21 mouse cellular contexts compared by ENCODE assay signal in the genomic region with DNA sequence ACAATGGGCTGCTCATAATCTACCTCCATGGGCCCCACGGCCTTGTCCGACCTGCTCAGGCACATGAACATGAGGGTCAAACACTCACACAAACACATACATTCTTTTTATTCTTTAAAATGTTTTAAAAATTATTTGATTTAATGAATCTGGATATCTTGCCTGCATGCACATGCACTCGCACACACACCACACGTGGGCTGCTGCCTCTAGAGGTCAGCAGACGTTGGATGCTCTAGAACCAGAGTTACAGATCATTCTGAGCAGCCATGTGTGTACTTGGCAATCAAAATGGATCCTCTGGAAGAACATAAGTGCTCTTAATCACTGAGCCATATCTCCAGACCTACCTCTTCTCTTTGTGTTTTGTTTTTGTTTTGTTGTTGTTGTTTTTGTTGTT.
A peak's percentile ranks its signal among the peaks of the same experiment; 100 is the strongest.
DNase-seq lines count a peak whose midpoint lies in the region; ATAC-seq and TF ChIP-seq lines count a peak whose summit lies in the region.
"Had no signal": no experiment of that assay in that cellular context is flagged by ENCODE, and none has a peak within 500 bp of the region (broad histone marks: within the 10 kb centered on the region; RNA-seq: fewer than 3 reads in every experiment).

No protein-coding gene starts in this region.

- no peak for TF ChIP-seq POLR2A in heart, adult 2 months (IDR thresholded peaks at IDR 0.05; ENCODE audit: insufficient read depth, low read depth, low read length)

- H3K27me3 ChIP-seq in heart, adult 2 months (ENCODE audit: control insufficient read depth, insufficient read depth, low read length) = no peaks in the 10 kb centered on the region
- no peaks in the 10 kb centered on the region for H3K27me3 ChIP-seq in midbrain, embryonic 11.5 days (ENCODE audit: control insufficient read depth, insufficient read depth, low read length)
- no peaks in the 10 kb centered on the region for H3K27me3 ChIP-seq in midbrain, embryonic 14.5 days (ENCODE audit: control insufficient read depth, insufficient read depth, low read length)
- H3K27me3 ChIP-seq: CH12.LX; heart, embryonic 13.5 days; lung, embryonic 15.5 days; megakaryocyte, embryonic 14.5 days had no signal

- ATAC-seq in midbrain, embryonic 11.5 days (ENCODE audit: low FRiP score) = no peak
- ATAC-seq in midbrain, embryonic 14.5 days (ENCODE audit: low FRiP score, low TSS enrichment) = no peak
- ATAC-seq: forebrain, postnatal 0 days; midbrain, embryonic 16.5 days had no signal

- peaks cover 5% of the 10 kb centered on the region for H3K4me1 ChIP-seq in heart, adult 2 months (ENCODE audit: control insufficient read depth, insufficient read depth, low read length)
- H3K4me1 ChIP-seq in midbrain, embryonic 11.5 days (ENCODE audit: control insufficient read depth, insufficient read depth, low read length) = no peaks in the 10 kb centered on the region
- H3K4me1 ChIP-seq in midbrain, embryonic 14.5 days (ENCODE audit: control insufficient read depth, insufficient read depth, low read length) = no peaks in the 10 kb centered on the region
- H3K4me1 ChIP-seq: forebrain, embryonic 10.5 days had no signal

- H3K4me3 ChIP-seq in heart, adult 2 months = no peak overlapping the region
- no peak overlapping the region for H3K4me3 ChIP-seq in midbrain, embryonic 11.5 days (ENCODE audit: low read depth, low read length)
- H3K4me3 ChIP-seq in midbrain, embryonic 14.5 days (replicated peaks; ENCODE audit: low read depth, low read length) = no peak overlapping the region
- H3K4me3 ChIP-seq: forebrain, embryonic 10.5 days; heart, embryonic 13.5 days; lung, embryonic 15.5 days; megakaryocyte, embryonic 14.5 days had no signal

- TF ChIP-seq CTCF in heart, adult 2 months (IDR thresholded peaks at IDR 0.05) = peak; percentile 74

- no peaks in the 10 kb centered on the region for H3K9me3 ChIP-seq in midbrain, embryonic 11.5 days (ENCODE audit: control insufficient read depth, low read length)
- no peaks in the 10 kb centered on the region for H3K9me3 ChIP-seq in midbrain, embryonic 14.5 days (ENCODE audit: control insufficient read depth, low read length)
- H3K9me3 ChIP-seq: forebrain, embryonic 10.5 days; heart, embryonic 13.5 days; lung, embryonic 15.5 days; megakaryocyte, embryonic 14.5 days had no signal

- no peak overlapping the region for H3K27ac ChIP-seq in heart, adult 2 months
- no peak overlapping the region for H3K27ac ChIP-seq in midbrain, embryonic 11.5 days (ENCODE audit: low read depth, low read length)
- H3K27ac ChIP-seq in midbrain, embryonic 14.5 days (replicated peaks; ENCODE audit: low read depth, low read length) = no peak overlapping the region
- H3K27ac ChIP-seq: forebrain, embryonic 10.5 days; heart, embryonic 13.5 days; hindbrain, embryonic 14.5 days; kidney, postnatal 0 days; lung, embryonic 15.5 days had no signal

- no peaks in the 10 kb centered on the region for H3K36me3 ChIP-seq in heart, adult 2 months (ENCODE audit: control insufficient read depth, insufficient read depth, low read length)
- H3K36me3 ChIP-seq in midbrain, embryonic 11.5 days (ENCODE audit: control insufficient read depth, insufficient read depth, low read length) = no peaks in the 10 kb centered on the region
- peaks cover 28% of the 10 kb centered on the region for H3K36me3 ChIP-seq in midbrain, embryonic 14.5 days (ENCODE audit: control insufficient read depth, insufficient read depth, low read length)

- TF ChIP-seq EP300 in heart, adult 2 months (IDR thresholded peaks at IDR 0.05; ENCODE audit: insufficient read depth, low read depth, low read length) = no peak

- no peaks in the 10 kb centered on the region for H3K79me2 ChIP-seq in heart, adult 2 months (replicated peaks; ENCODE audit: control insufficient read depth, insufficient read depth, low read length)

- peak; percentile 24 for DNase-seq in adrenal gland, postnatal 14 days
- DNase-seq in adrenal gland, adult 8-10 months = no peak
- DNase-seq in heart, adult 2 months = no peak
- no peak for DNase-seq in heart, postnatal 25 days (ENCODE audit: low spot score)
- peak; percentile 15 for DNase-seq in kidney, postnatal 14 days
- DNase-seq in kidney, adult 8-10 months = no peak
- DNase-seq in midbrain, embryonic 11.5 days (ENCODE audit: low spot score, missing footprints) = peak; percentile 57
- no peak for DNase-seq in midbrain, embryonic 14.5 days
- DNase-seq: forebrain, postnatal 0 days; heart, postnatal 36 days; right cerebral cortex, postnatal 25 days; thymus, adult 18-20 months had no signal

- H3K4me2 ChIP-seq in midbrain, embryonic 11.5 days = no peak overlapping the region
- no peak overlapping the region for H3K4me2 ChIP-seq in midbrain, embryonic 14.5 days (ENCODE audit: low read length)
- H3K4me2 ChIP-seq: heart, embryonic 13.5 days; hindbrain, embryonic 14.5 days; liver, embryonic 11.5 days; lung, embryonic 15.5 days had no signal

- H3K9ac ChIP-seq in heart, adult 2 months (ENCODE audit: low read depth, low read length) = no peak overlapping the region
- H3K9ac ChIP-seq in midbrain, embryonic 11.5 days (ENCODE audit: low read length) = no peak overlapping the region
- H3K9ac ChIP-seq in midbrain, embryonic 14.5 days (replicated peaks; ENCODE audit: low read length) = no peak overlapping the region
- H3K9ac ChIP-seq: forebrain, postnatal 0 days; heart, embryonic 13.5 days; hindbrain, embryonic 14.5 days; lung, embryonic 15.5 days had no signal

- intact Hi-C loops in heart, adult 2 months (cut with DNase I) = loop anchor here (5.0 kb wide), 1 partner anchor 75 kb away; no protein-coding TSS in a partner anchor
- intact Hi-C loops in heart, postnatal 25 days (cut with DNase I) = no loop called here

- 82% methylated on average over 5 of the region's 5 CpGs for WGBS in heart, adult 2 months
- WGBS in midbrain, embryonic 11.5 days = 86% methylated on average over 5 of the region's 5 CpGs
- WGBS in midbrain, embryonic 14.5 days = 91% methylated on average over 5 of the region's 5 CpGs

Comparison
In these comparisons a context has a peak if more than half of its experiments do, and no peak if none do; other contexts are left out.
1. DNase-seq: peak in adrenal gland, postnatal 14 days (single experiment), kidney, postnatal 14 days (single experiment) and midbrain, embryonic 11.5 days (single experiment); none in adrenal gland, adult 8-10 months (single experiment), heart, adult 2 months (0 of 2), heart, postnatal 25 days (single experiment), kidney, adult 8-10 months (0 of 2) and midbrain, embryonic 14.5 days (single experiment).